Mouse (Mus musculus) spleen, adult 2 months (tissue): ENCODE results near the gene Zkscan17.

ENCODE experiments used
- CTCF ChIP-seq: fragments of 200-500 bp; IDR thresholded peaks from 2 replicates; pipeline ENCODE4 v1.5.1; 2011; ENCODE audit warnings: mild to moderate bottlenecking, inconsistent platforms; ENCODE audit not compliant: insufficient read depth, insufficient read length, insufficient replicate concordance; ENCODE audit errors: extremely low read depth
- POLR2A ChIP-seq: fragments of 200-500 bp; IDR thresholded peaks from 2 replicates; pipeline ENCODE4 v1.6.1; 2011; ENCODE audit warnings: low read depth, low read length, inconsistent platforms

- TF ChIP-seq POLR2A: no peak
- no peak for TF ChIP-seq CTCF
Measured at GRCm38 (mm10) chr11:59544005-59544404, 17.5 kb upstream of the Zkscan17 start.
